Mouse (Mus musculus) hindbrain, embryonic 16.5 days (tissue): ENCODE measurements around the gene Klhl29. TPM values are rescaled to one million over a fixed set of nuclear protein-coding genes. Genes with fewer than 3 reads are reported as not detected.
A peak's percentile ranks its signal among the peaks of the same experiment; 100 is the strongest.

Experiments used
- ATAC-seq: fragments of 200-750 bp; cut with Nextera tagmentation; 2 replicates; pipeline ENCODE4 v1.8.0; 2017; ENCODE audit warnings: moderate TSS enrichment, moderate library complexity
- H3K27ac ChIP-seq: fragments of 300-500 bp; sonication (generic); 2 replicates; pipeline ENCODE4 v1.5.1; 2014; ENCODE audit warnings: low read depth, mild to moderate bottlenecking, control low read depth, low read length, moderate library complexity
- H3K27me3 ChIP-seq: fragments of 300-500 bp; sonication (generic); replicated peaks from 2 replicates; pipeline ENCODE4 v1.6.1; 2014; ENCODE audit warnings: low read length; ENCODE audit not compliant: control insufficient read depth, insufficient read depth
- H3K36me3 ChIP-seq: fragments of 300-500 bp; sonication (generic); 2 replicates; pipeline ENCODE4 v1.6.1; 2014; ENCODE audit warnings: mild to moderate bottlenecking, low read length, moderate library complexity, mixed read lengths; ENCODE audit not compliant: control insufficient read depth, insufficient read depth
- H3K4me1 ChIP-seq: fragments of 300-500 bp; sonication (generic); 2 replicates; pipeline ENCODE4 v1.6.1; 2014; ENCODE audit warnings: low read depth, low read length; ENCODE audit not compliant: control insufficient read depth, insufficient read depth
- H3K4me2 ChIP-seq: fragments of 300-500 bp; sonication (generic); 2 replicates; pipeline ENCODE4 v1.6.1; 2014; ENCODE audit warnings: mild to moderate bottlenecking, low read length, control low read depth, moderate library complexity
- H3K4me3 ChIP-seq: fragments of 300-500 bp; sonication (generic); 2 replicates; pipeline ENCODE4 v1.5.1; 2014; ENCODE audit warnings: mild to moderate bottlenecking, low read length, control low read depth, moderate library complexity
- H3K9ac ChIP-seq: fragments of 300-500 bp; sonication (generic); 2 replicates; pipeline ENCODE4 v1.6.1; 2014; ENCODE audit warnings: low read depth, mild to moderate bottlenecking, control low read depth, low read length, moderate library complexity
- H3K9me3 ChIP-seq: fragments of 300-500 bp; sonication (generic); 2 replicates; pipeline ENCODE4 v1.6.1; 2014; ENCODE audit warnings: mild to moderate bottlenecking, low read length, moderate library complexity; ENCODE audit not compliant: control insufficient read depth
- WGBS: fragments of 180-500 bp; shearing (Covaris S2); extraction: QIAGEN DNeasy Blood & Tissue Kit; methylation state at CpG from one replicate; pipeline ENCODE4 v1.1.7; 2014; 5-methylcytosine and 5-hydroxymethylcytosine counted together
- polyA plus RNA-seq: library from polyadenylated mRNA; unstranded; fragments of >200 nt; fragmentation: Nextera tagmentation; extraction: Ambion mirVana; gene quantifications from 2 replicates; pipeline ENCODE4 v1.2.1, GENCODE M21; 2015

Gene Klhl29
- polyA plus RNA-seq, 1 experiment from 2014 or later = 2.3 TPM

DNA sequence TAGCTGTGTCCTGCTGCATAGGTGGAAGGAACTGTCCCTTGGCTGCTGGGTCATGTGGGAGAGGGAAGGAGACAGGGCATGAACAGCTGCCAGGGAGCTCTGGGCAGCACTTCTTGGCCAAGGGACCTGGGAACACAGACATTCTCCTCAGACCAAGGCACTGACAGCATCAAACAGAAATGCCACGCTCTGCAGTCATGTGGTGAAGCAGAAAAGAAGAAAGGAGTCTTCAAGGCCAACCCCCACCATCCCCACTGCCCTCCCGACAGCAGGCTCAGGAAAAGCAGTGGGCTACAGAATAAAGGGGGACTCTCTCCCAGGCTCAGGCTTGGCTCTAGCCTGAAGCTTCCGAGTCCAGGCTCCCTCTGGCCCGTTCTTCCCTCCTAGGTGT is 130.3 kb downstream of the Klhl29 start:
- ATAC-seq = peak; percentile 66
- no peak overlapping the region for H3K27ac ChIP-seq
- no peak overlapping the region for H3K9ac ChIP-seq
- no peak overlapping the region for H3K4me3 ChIP-seq
- H3K36me3 ChIP-seq = no peaks in the 10 kb centered on the region
- H3K4me2 ChIP-seq = no peak overlapping the region
- no peaks in the 10 kb centered on the region for H3K27me3 ChIP-seq
- no peaks in the 10 kb centered on the region for H3K9me3 ChIP-seq
- WGBS = 33% methylated on average over 4 of the region's 4 CpGs
- peaks cover 31% of the 10 kb centered on the region for H3K4me1 ChIP-seq

DNA sequence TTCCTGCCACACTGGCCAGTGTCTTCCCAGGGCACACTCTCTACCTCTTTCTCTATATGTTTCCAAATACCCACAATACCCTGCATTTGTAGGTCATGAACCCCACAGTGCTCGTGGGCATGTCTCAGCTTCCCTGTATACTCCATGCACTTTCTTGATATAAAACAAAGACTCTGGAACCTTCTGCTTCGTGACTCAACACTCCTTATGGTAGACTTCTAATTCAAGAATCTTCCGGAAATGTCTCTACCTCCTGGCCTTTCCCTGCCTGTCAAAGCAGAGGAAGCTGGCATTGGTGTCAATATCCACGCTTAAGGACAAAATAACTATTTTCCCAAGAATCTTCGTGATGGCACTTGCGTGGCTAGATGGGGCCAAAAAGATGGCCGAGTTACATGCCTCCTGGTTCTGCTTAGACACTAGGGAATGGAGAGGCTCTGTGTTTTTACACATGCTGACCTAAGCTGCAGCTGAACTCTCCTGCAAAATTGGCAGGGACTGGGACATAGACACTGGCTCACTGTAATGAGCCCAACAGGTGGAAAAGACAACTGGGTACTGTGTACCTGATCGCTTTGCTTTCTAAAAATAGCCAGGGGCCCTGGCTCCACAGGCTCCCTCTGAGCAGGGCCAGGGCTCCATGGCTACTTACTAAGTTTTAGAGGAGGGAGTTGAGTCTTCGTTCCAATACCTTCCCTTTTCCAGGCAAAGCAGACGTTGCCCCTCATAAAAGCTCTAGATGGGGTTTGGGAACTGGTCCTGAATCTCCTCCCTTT is 130.9 kb downstream of the Klhl29 start:
- H3K4me2 ChIP-seq = no peak overlapping the region
- peaks cover 31% of the 10 kb centered on the region for H3K4me1 ChIP-seq
- no peaks in the 10 kb centered on the region for H3K27me3 ChIP-seq
- WGBS = 88% methylated on average over 10 of the region's 10 CpGs
- no peak overlapping the region for H3K4me3 ChIP-seq
- no peaks in the 10 kb centered on the region for H3K36me3 ChIP-seq
- H3K9me3 ChIP-seq = no peaks in the 10 kb centered on the region
- no peak overlapping the region for H3K9ac ChIP-seq
- no peak overlapping the region for H3K27ac ChIP-seq
- ATAC-seq = no peak

DNA sequence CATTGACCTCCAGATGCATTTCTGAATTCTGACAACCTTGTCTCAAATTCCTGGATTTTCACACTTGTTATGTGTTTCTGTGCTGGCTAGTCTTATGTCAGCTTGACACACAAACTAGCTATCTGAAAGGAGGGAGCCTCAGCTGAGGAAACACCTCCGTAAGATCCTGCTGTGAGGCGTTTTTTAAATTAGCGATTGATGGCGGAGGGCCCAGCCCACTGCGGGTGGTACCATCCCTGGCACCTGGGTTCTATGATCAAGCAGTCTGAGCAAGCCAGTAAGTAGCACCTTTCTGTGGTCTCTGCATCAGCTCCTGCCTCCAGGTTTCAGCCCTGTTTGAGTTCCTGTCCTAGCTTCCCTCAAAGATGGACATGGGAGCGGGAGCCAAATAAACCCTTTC is 131.6 kb downstream of the Klhl29 start:
- H3K27ac ChIP-seq = no peak overlapping the region
- no peaks in the 10 kb centered on the region for H3K36me3 ChIP-seq
- WGBS = 64% methylated on average over 6 of the region's 6 CpGs
- H3K4me2 ChIP-seq = no peak overlapping the region
- H3K4me1 ChIP-seq = peaks cover 36% of the 10 kb centered on the region
- no peaks in the 10 kb centered on the region for H3K9me3 ChIP-seq
- H3K9ac ChIP-seq = no peak overlapping the region; the same call in 1 of the 2 replicates
- no peak for ATAC-seq
- H3K4me3 ChIP-seq = no peak overlapping the region
- no peaks in the 10 kb centered on the region for H3K27me3 ChIP-seq

DNA sequence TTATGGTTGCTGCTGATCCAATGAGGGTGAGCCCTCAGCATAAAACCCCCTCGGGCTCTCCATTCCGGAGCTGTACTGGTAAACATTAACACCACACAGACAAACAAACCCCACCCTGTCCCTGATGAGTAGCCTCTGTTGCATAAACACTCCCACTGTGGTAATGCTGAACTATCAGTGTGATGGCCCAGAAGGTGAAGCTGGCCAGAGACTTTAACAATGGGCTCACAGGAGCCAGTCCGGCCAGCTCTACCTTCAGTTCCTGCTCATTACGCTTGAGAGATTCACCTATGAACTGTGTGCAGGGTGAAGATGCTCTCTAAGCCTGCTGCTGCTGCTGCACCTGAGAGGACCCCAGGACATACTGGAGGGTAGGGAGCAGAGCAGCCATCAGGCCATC is 132.0 kb downstream of the Klhl29 start:
- H3K4me1 ChIP-seq = peaks cover 36% of the 10 kb centered on the region
- WGBS = 72% methylated on average over 4 of the region's 4 CpGs

DNA sequence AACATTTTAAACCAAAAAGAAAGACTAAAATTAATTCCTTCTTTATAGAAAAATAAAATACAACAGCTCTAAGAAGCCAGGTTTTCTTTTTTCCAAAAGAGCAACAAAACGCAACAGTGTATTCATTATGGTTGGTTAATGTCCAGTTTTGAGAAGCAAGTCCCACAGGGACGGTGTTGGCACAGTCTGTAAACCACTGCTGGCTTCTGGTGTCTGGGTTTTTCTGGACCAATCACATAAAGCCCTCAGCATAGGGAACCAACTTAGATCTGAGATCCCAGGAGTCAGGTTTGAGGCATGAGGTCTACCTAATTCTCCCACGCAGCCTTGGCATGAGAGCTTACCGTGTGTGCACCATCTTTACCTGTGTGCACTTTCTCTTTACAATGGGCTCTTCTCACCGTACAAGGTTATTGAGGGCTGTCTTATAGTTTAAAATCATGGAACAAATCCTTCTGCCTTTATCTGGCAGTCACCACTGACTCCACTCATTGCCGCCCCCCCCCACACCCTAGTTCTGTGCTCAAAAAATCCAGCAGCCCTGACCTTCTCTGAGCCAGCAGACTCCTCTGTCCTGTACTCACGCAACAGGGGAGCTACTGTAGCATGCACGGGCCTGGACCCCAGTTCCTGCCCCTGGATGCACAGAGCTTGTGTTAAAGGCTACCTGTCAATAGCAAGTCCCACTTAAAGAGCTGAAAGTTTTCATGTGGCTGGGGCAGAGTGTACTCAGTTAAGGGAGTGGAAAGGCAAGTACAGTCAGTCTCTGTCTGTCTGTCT is 132.7 kb downstream of the Klhl29 start:
- no peaks in the 10 kb centered on the region for H3K36me3 ChIP-seq
- H3K9me3 ChIP-seq = no peaks in the 10 kb centered on the region
- no peak overlapping the region for H3K4me3 ChIP-seq
- ATAC-seq = no peak
- no peak overlapping the region for H3K9ac ChIP-seq
- peaks cover 36% of the 10 kb centered on the region for H3K4me1 ChIP-seq
- no peak overlapping the region for H3K4me2 ChIP-seq
- H3K27ac ChIP-seq = no peak overlapping the region
- H3K27me3 ChIP-seq = no peaks in the 10 kb centered on the region
- 76% methylated on average over 8 of the region's 8 CpGs for WGBS

More for the DNA sequence above, 132.0 kb downstream of the Klhl29 start:
- Histone ChIP-seq H3K9me3 (no peaks in the 10 kb centered on the region), H3K27ac (no peak overlapping the region), H3K36me3 (no peaks in the 10 kb centered on the region), H3K27me3 (no peaks in the 10 kb centered on the region), H3K9ac (peak overlapping the region; percentile 11; the same call in 1 of the 2 replicates), H3K4me2 (no peak overlapping the region), H3K4me3 (no peak overlapping the region)
- ATAC-seq = no peak

DNA sequence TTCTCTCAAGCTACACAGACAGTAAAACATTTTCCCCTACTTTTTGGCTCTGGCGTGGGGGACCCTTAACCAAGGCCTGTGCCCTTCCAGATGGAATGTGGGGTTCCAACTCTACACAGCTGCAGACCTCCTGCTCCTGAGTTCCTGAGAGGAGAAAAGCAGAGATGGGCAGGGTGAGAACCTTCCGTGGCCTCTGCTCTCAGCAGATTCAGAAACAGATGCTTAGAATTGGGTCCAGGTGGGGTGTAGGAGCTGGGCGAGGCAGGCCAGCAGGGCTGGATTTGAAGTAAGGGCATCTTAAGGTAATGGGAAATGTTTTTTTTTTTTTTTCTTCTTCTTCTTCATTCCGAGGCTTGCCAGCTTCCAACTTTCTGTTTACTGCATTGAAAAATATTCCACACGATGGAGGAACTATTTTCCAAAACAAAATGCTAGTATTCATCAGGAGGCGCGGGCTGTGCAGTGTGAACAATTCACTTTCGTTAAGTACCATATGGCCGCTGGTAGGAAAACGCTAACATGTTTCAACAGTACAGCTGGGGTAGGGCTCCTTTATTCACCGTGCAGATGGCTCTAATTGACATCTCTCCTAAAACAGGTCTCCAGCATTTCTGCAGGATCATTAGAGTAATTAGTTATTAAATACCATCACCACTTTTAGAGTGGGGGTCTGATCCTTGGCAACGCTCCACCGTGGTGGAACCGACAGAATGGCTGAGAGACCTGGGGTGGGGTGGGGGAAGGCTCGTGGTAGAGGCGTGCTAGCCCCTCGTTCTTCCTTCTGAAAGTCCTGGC is 135.8 kb downstream of the Klhl29 start:
- WGBS = 48% methylated on average over 17 of the region's 17 CpGs
- peak; percentile 57; the same call in 1 of the 2 replicates for ATAC-seq
- H3K27ac ChIP-seq = no peak overlapping the region

GRCm38 (mm10) chr12:5237078-5237477 is 138.4 kb downstream of the Klhl29 start:
- H3K4me2 ChIP-seq = no peak overlapping the region
- no peak overlapping the region for H3K4me3 ChIP-seq
- no peaks in the 10 kb centered on the region for H3K36me3 ChIP-seq
- H3K9me3 ChIP-seq = no peaks in the 10 kb centered on the region
- H3K27me3 ChIP-seq = no peaks in the 10 kb centered on the region
- H3K27ac ChIP-seq = no peak overlapping the region
- peak; percentile 53 for ATAC-seq
- WGBS = 43% methylated on average over 5 of the region's 5 CpGs
- peaks cover 19% of the 10 kb centered on the region for H3K4me1 ChIP-seq
- no peak overlapping the region for H3K9ac ChIP-seq

More for the DNA sequence above, 135.8 kb downstream of the Klhl29 start:
- no peaks in the 10 kb centered on the region for H3K9me3 ChIP-seq
- H3K4me1 ChIP-seq = peaks cover 22% of the 10 kb centered on the region
- no peaks in the 10 kb centered on the region for H3K27me3 ChIP-seq
- H3K4me2 ChIP-seq = no peak overlapping the region
- H3K9ac ChIP-seq = no peak overlapping the region
- H3K36me3 ChIP-seq = no peaks in the 10 kb centered on the region
- H3K4me3 ChIP-seq = no peak overlapping the region

GRCm38 (mm10) chr12:5235596-5235995 is 139.9 kb downstream of the Klhl29 start:
- H3K4me2 ChIP-seq = no peak overlapping the region
- peaks cover 19% of the 10 kb centered on the region for H3K4me1 ChIP-seq
- H3K36me3 ChIP-seq = no peaks in the 10 kb centered on the region
- ATAC-seq = no peak
- H3K27me3 ChIP-seq = no peaks in the 10 kb centered on the region
- H3K9ac ChIP-seq = no peak overlapping the region
- no peaks in the 10 kb centered on the region for H3K9me3 ChIP-seq
- no peak overlapping the region for H3K4me3 ChIP-seq
- WGBS = 88% methylated on average over 12 of the region's 12 CpGs
- no peak overlapping the region for H3K27ac ChIP-seq

DNA sequence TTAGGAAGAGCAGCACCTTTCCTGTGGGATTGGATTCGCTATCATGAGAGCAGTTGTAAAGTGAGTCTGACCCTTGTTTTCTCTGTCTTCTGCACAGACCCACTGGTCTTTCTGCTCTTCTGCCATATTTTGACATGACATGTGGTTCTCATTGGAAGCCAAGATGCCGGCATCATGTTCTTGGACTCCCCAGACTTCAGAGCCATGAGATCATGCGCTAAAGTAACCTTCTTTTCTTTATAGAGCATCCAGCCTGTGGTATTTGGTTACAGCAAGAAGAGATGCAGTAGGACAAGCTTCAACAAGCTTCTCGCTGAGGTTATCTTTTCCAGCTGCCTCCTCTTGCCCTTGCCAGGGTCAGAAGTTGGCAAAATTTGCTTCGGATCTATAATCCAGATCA is 145.0 kb downstream of the Klhl29 start:
- ATAC-seq = no peak
- Histone ChIP-seq H3K4me2 (no peak overlapping the region), H3K27me3 (no peaks in the 10 kb centered on the region), H3K9ac (no peak overlapping the region), H3K4me3 (no peak overlapping the region), H3K9me3 (no peaks in the 10 kb centered on the region), H3K27ac (no peak overlapping the region), H3K4me1 (peaks cover 15% of the 10 kb centered on the region), H3K36me3 (no peaks in the 10 kb centered on the region)
- 94% methylated on average over 5 of the region's 5 CpGs for WGBS
